Mouse (Mus musculus): Measurements from ENCODE around the gene Retreg3. TPM values are rescaled to one million over a fixed set of nuclear protein-coding genes. Genes with fewer than 3 reads are reported as not detected.

The Retreg3 gene
- polyA plus RNA-seq (2014; fragmentation: Nextera tagmentation; extraction: Ambion mirVana): 10.6 and 17.6 TPM in 2 replicates

- no peaks in the 10 kb centered on the region for H3K9me3 ChIP-seq (ENCODE audit: control insufficient read depth, low read length)
- WGBS: under 1% methylated on average over 61 of the region's 61 CpGs
- peak; percentile 94 for ATAC-seq (ENCODE audit: low read depth)
- H3K27ac ChIP-seq (ENCODE audit: low read depth, low read length): peak within 1 kb of the TSS; percentile 84
- peaks cover 10% of the 10 kb centered on the region; the same call in 1 of the 2 replicates for H3K36me3 ChIP-seq (ENCODE audit: control insufficient read depth, insufficient read depth, low read length)
- H3K27me3 ChIP-seq (ENCODE audit: control insufficient read depth, insufficient read depth, low read length): no peaks in the 10 kb centered on the region
- peaks cover 23% of the 10 kb centered on the region for H3K4me1 ChIP-seq (ENCODE audit: control insufficient read depth, insufficient read depth, low read length)
- H3K9ac ChIP-seq (replicated peaks; ENCODE audit: low read depth, low read length): peak within 1 kb of the TSS; percentile 93
- H3K4me2 ChIP-seq (ENCODE audit: low read depth, low read length): peak within 1 kb of the TSS; percentile 91
- H3K4me3 ChIP-seq (ENCODE audit: low read depth, low read length): peak within 1 kb of the TSS; percentile 78
Measured at GRCm38 (mm10) chr11:101119761-101120544, at the start of gene Retreg3, which contains the start of gene Tubg1. Retreg3 (minus strand) TSS chr11:101119893. Tubg1 (plus strand) TSS chr11:101119938.

GRCm38 (mm10) chr11:101168301-101168980 is 48.7 kb upstream of the Retreg3 start:
- peaks cover 38% of the 10 kb centered on the region for H3K4me1 ChIP-seq (ENCODE audit: control insufficient read depth, insufficient read depth, low read length)
- peak overlapping the region; percentile 1; the same call in 1 of the 2 replicates for H3K4me3 ChIP-seq (ENCODE audit: low read depth, low read length)
- H3K9me3 ChIP-seq (ENCODE audit: control insufficient read depth, low read length): no peaks in the 10 kb centered on the region
- H3K9ac ChIP-seq (replicated peaks; ENCODE audit: low read depth, low read length): no peak overlapping the region
- no peak for ATAC-seq (ENCODE audit: low read depth)
- H3K36me3 ChIP-seq (ENCODE audit: control insufficient read depth, insufficient read depth, low read length): peaks cover 14% of the 10 kb centered on the region
- no peak overlapping the region for H3K27ac ChIP-seq (ENCODE audit: low read depth, low read length)
- WGBS: 57% methylated on average over 18 of the region's 18 CpGs
- peaks cover 49% of the 10 kb centered on the region for H3K27me3 ChIP-seq (ENCODE audit: control insufficient read depth, insufficient read depth, low read length)
- H3K4me2 ChIP-seq (ENCODE audit: low read depth, low read length): peak overlapping the region; percentile 90; the same call in 1 of the 2 replicates

- H3K9ac ChIP-seq (replicated peaks; ENCODE audit: low read depth, low read length): no peak overlapping the region
- no peak overlapping the region for H3K4me3 ChIP-seq (ENCODE audit: low read depth, low read length)
- H3K27ac ChIP-seq (ENCODE audit: low read depth, low read length): no peak overlapping the region
- 46% methylated on average over 8 of the region's 8 CpGs for WGBS
- no peak for ATAC-seq (ENCODE audit: low read depth)
- peaks cover 52% of the 10 kb centered on the region for H3K27me3 ChIP-seq (ENCODE audit: control insufficient read depth, insufficient read depth, low read length)
- H3K36me3 ChIP-seq (ENCODE audit: control insufficient read depth, insufficient read depth, low read length): peaks cover 14% of the 10 kb centered on the region
- H3K9me3 ChIP-seq (ENCODE audit: control insufficient read depth, low read length): no peaks in the 10 kb centered on the region
- peaks cover 33% of the 10 kb centered on the region for H3K4me1 ChIP-seq (ENCODE audit: control insufficient read depth, insufficient read depth, low read length)
- no peak overlapping the region for H3K4me2 ChIP-seq (ENCODE audit: low read depth, low read length)
Measured at GRCm38 (mm10) chr11:101167963-101168300, 48.2 kb upstream of the Retreg3 start.

- peaks cover 32% of the 10 kb centered on the region for H3K4me1 ChIP-seq (ENCODE audit: control insufficient read depth, insufficient read depth, low read length)
Measured at GRCm38 (mm10) chr11:101167211-101167962, 47.7 kb upstream of the Retreg3 start.

GRCm38 (mm10) chr11:101166357-101166756 is 46.7 kb upstream of the Retreg3 start:
- Histone ChIP-seq H3K27ac (ENCODE audit: low read depth, low read length) (no peak overlapping the region), H3K4me3 (ENCODE audit: low read depth, low read length) (no peak overlapping the region), H3K4me1 (ENCODE audit: control insufficient read depth, insufficient read depth, low read length) (peaks cover 24% of the 10 kb centered on the region), H3K4me2 (ENCODE audit: low read depth, low read length) (no peak overlapping the region), H3K9ac (replicated peaks; ENCODE audit: low read depth, low read length) (no peak overlapping the region), H3K9me3 (ENCODE audit: control insufficient read depth, low read length) (no peaks in the 10 kb centered on the region), H3K27me3 (ENCODE audit: control insufficient read depth, insufficient read depth, low read length) (peaks cover 52% of the 10 kb centered on the region), H3K36me3 (ENCODE audit: control insufficient read depth, insufficient read depth, low read length) (peaks cover 17% of the 10 kb centered on the region)
- 42% methylated on average over 14 of the region's 14 CpGs for WGBS
- no peak for ATAC-seq (ENCODE audit: low read depth)

More at GRCm38 (mm10) chr11:101167211-101167962, 47.7 kb upstream of the Retreg3 start:
- peaks cover 52% of the 10 kb centered on the region for H3K27me3 ChIP-seq (ENCODE audit: control insufficient read depth, insufficient read depth, low read length)
- H3K9me3 ChIP-seq (ENCODE audit: control insufficient read depth, low read length): no peaks in the 10 kb centered on the region
- ATAC-seq (ENCODE audit: low read depth): no peak
- H3K4me2 ChIP-seq (ENCODE audit: low read depth, low read length): no peak overlapping the region
- H3K36me3 ChIP-seq (ENCODE audit: control insufficient read depth, insufficient read depth, low read length): peaks cover 14% of the 10 kb centered on the region
- H3K27ac ChIP-seq (ENCODE audit: low read depth, low read length): no peak overlapping the region
- WGBS: 43% methylated on average over 19 of the region's 19 CpGs
- no peak overlapping the region for H3K9ac ChIP-seq (replicated peaks; ENCODE audit: low read depth, low read length)
- H3K4me3 ChIP-seq (ENCODE audit: low read depth, low read length): no peak overlapping the region

DNA sequence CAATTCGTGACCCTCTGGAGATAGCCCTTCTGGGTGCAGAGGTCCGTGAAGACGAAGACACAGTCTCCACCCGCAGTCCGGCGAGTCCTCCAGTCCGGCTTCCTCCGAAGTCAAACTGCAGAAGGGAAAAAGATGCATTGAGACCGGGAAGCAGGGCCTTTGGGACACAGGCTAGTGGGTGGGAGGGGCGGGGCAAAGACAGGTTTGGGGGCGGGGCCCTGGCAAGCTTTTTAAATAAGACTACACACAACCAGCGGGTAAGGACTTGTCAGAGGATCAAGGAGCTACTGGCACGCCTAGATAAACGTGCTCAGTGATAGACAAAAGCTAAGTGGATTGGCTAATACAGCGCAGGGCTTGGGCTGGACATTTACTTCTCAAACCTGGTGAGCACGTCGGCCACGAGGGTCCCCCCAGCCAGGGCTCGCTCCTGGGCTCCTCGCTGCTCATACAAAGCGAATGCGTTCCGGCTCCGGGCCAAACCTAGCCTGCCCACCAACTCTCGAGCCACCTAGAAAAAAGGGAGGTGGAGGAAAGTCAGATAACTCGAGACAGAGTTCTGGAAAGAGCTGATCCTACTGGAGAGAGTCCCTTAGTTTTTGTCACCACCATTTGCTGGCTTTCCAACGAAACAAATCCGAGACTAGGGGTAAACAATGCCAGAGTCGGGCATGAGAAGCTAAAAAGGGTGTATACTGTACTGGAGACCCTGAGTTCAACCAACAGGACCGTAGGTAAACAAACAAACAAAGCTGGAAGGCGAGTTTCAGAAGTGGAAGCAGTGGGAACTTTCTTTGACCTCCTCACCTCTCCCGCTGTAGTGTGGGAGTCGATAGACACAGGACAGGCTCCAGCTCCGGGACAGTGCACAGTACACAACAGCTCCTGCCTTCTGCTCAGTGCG is 45.2 kb upstream of the Retreg3 start:
- ATAC-seq (ENCODE audit: low read depth): no peak
- peaks cover 17% of the 10 kb centered on the region for H3K36me3 ChIP-seq (ENCODE audit: control insufficient read depth, insufficient read depth, low read length)
- no peak overlapping the region for H3K4me2 ChIP-seq (ENCODE audit: low read depth, low read length)
- no peak overlapping the region for H3K27ac ChIP-seq (ENCODE audit: low read depth, low read length)
- no peak overlapping the region for H3K9ac ChIP-seq (replicated peaks; ENCODE audit: low read depth, low read length)
- H3K27me3 ChIP-seq (ENCODE audit: control insufficient read depth, insufficient read depth, low read length): peaks cover 52% of the 10 kb centered on the region
- peaks cover 17% of the 10 kb centered on the region; the same call in 1 of the 2 replicates for H3K4me1 ChIP-seq (ENCODE audit: control insufficient read depth, insufficient read depth, low read length)
- WGBS: 18% methylated on average over 35 of the region's 35 CpGs
- H3K9me3 ChIP-seq (ENCODE audit: control insufficient read depth, low read length): no peaks in the 10 kb centered on the region
- H3K4me3 ChIP-seq (ENCODE audit: low read depth, low read length): no peak overlapping the region

GRCm38 (mm10) chr11:101164351-101164665 is 44.6 kb upstream of the Retreg3 start:
- Histone ChIP-seq H3K4me3 (ENCODE audit: low read depth, low read length) (peak overlapping the region; percentile 20), H3K27me3 (ENCODE audit: control insufficient read depth, insufficient read depth, low read length) (peaks cover 52% of the 10 kb centered on the region), H3K4me2 (ENCODE audit: low read depth, low read length) (peak overlapping the region; percentile 23; the same call in 1 of the 2 replicates), H3K9ac (replicated peaks; ENCODE audit: low read depth, low read length) (peak overlapping the region; percentile 7; the same call in 1 of the 2 replicates), H3K36me3 (ENCODE audit: control insufficient read depth, insufficient read depth, low read length) (peaks cover 17% of the 10 kb centered on the region), H3K4me1 (ENCODE audit: control insufficient read depth, insufficient read depth, low read length) (peaks cover 11% of the 10 kb centered on the region; the same call in 1 of the 2 replicates), H3K27ac (ENCODE audit: low read depth, low read length) (no peak overlapping the region), H3K9me3 (ENCODE audit: control insufficient read depth, low read length) (no peaks in the 10 kb centered on the region)
- ATAC-seq (ENCODE audit: low read depth): no peak
- WGBS: 5% methylated on average over 21 of the region's 21 CpGs
